8 mouse cellular contexts compared by ENCODE assay signal in the genomic region with DNA sequence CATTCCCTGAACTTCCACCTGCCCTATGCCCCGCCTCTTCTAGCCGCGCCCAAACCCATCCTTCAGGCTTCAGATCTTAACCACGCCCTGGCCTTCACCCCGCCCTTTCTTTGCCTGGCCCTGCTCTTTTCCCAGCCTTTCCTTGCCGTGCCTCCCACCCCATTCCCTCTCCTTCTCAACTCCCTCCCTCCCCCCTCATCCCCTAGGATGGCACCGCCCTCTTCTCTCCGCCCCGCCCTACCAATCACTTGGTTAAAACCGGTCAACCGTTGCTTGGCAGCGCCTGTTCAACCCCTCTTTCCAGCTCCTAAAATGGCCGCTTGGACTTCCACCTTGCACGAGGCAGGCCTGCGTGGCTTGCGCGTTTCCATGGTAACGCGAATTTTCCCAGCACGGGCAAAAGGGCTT. TPM values are rescaled to one million over a fixed set of nuclear protein-coding genes. Genes with fewer than 3 reads are reported as not detected.
DNase-seq lines count a peak whose midpoint lies in the region; ATAC-seq lines count a peak whose summit lies in the region.

TSS of gene Catsperg1 (minus strand) at position 361 of the 408 bp plus-strand sequence.

- 8% methylated on average over 20 of the region's 20 CpGs for WGBS in heart, embryonic 15.5 days
- WGBS in embryonic facial prominence, embryonic 12.5 days: 2% methylated on average over 20 of the region's 20 CpGs
- 2% methylated on average over 20 of the region's 20 CpGs for WGBS in kidney, embryonic 16.5 days
- WGBS in midbrain, embryonic 16.5 days: under 1% methylated on average over 20 of the region's 20 CpGs

- H3K9ac ChIP-seq in heart, embryonic 15.5 days: no peak within 1 kb of the TSS
- no peak within 1 kb of the TSS for H3K9ac ChIP-seq in embryonic facial prominence, embryonic 12.5 days
- no peak within 1 kb of the TSS for H3K9ac ChIP-seq in kidney, embryonic 16.5 days (replicated peaks; ENCODE audit: low read length)
- H3K9ac ChIP-seq in midbrain, embryonic 16.5 days (ENCODE audit: low read depth, low read length): peak within 1 kb of the TSS; percentile 43; the same call in 1 of the 2 replicates

- ATAC-seq in heart, embryonic 15.5 days (replicated peaks; ENCODE audit: insufficient number of reproducible peaks, insufficient read depth, low FRiP score, low read depth): no peak
- no peak for ATAC-seq in embryonic facial prominence, embryonic 12.5 days (ENCODE audit: insufficient number of reproducible peaks, insufficient read depth, low FRiP score, low TSS enrichment)
- ATAC-seq in kidney, embryonic 16.5 days (ENCODE audit: low FRiP score, low TSS enrichment): peak; percentile 71
- peak; percentile 89 for ATAC-seq in midbrain, embryonic 16.5 days

- H3K4me3 ChIP-seq in heart, embryonic 15.5 days: peak within 1 kb of the TSS; percentile 49; the same call in 1 of the 2 replicates
- peak within 1 kb of the TSS; percentile 17; the same call in 1 of the 2 replicates for H3K4me3 ChIP-seq in embryonic facial prominence, embryonic 12.5 days
- peak within 1 kb of the TSS; percentile 11; the same call in 1 of the 2 replicates for H3K4me3 ChIP-seq in kidney, embryonic 16.5 days (ENCODE audit: low read length)
- peak within 1 kb of the TSS; percentile 31 for H3K4me3 ChIP-seq in midbrain, embryonic 16.5 days (ENCODE audit: low read depth, low read length)

- peak within 1 kb of the TSS; percentile 10; the same call in 1 of the 2 replicates for H3K4me2 ChIP-seq in heart, embryonic 15.5 days
- peak within 1 kb of the TSS; percentile 48 for H3K4me2 ChIP-seq in embryonic facial prominence, embryonic 12.5 days (replicated peaks)
- peak within 1 kb of the TSS; percentile 36 for H3K4me2 ChIP-seq in kidney, embryonic 16.5 days (replicated peaks; ENCODE audit: low read depth, low read length)
- peak within 1 kb of the TSS; percentile 58 for H3K4me2 ChIP-seq in midbrain, embryonic 16.5 days (ENCODE audit: low read length)

- peaks cover 13% of the 10 kb centered on the region for H3K27me3 ChIP-seq in heart, embryonic 15.5 days
- H3K27me3 ChIP-seq in embryonic facial prominence, embryonic 12.5 days: peaks cover 9% of the 10 kb centered on the region
- H3K27me3 ChIP-seq in kidney, embryonic 16.5 days (ENCODE audit: insufficient read depth, low read length): no peaks in the 10 kb centered on the region
- H3K27me3 ChIP-seq in midbrain, embryonic 16.5 days (ENCODE audit: control insufficient read depth, insufficient read depth, low read depth, low read length): no peaks in the 10 kb centered on the region

- no peak within 1 kb of the TSS for H3K27ac ChIP-seq in heart, embryonic 15.5 days
- no peak within 1 kb of the TSS for H3K27ac ChIP-seq in embryonic facial prominence, embryonic 12.5 days
- H3K27ac ChIP-seq in kidney, embryonic 16.5 days (ENCODE audit: low read length): no peak within 1 kb of the TSS
- H3K27ac ChIP-seq in midbrain, embryonic 16.5 days (ENCODE audit: low read length): peak within 1 kb of the TSS; percentile 73

- intact Hi-C loops in heart, postnatal 36 days (cut with DNase I): no loop called here

- H3K9me3 ChIP-seq in heart, embryonic 15.5 days (replicated peaks): peaks cover 2% of the 10 kb centered on the region; the same call in 1 of the 2 replicates
- no peaks in the 10 kb centered on the region for H3K9me3 ChIP-seq in embryonic facial prominence, embryonic 12.5 days
- peaks cover 23% of the 10 kb centered on the region for H3K9me3 ChIP-seq in kidney, embryonic 16.5 days (ENCODE audit: low read length)
- no peaks in the 10 kb centered on the region for H3K9me3 ChIP-seq in midbrain, embryonic 16.5 days (replicated peaks; ENCODE audit: control insufficient read depth, low read length, poor library complexity, severe bottlenecking)

- H3K36me3 ChIP-seq in heart, embryonic 15.5 days: no peaks in the 10 kb centered on the region; the same call in 1 of the 2 replicates
- no peaks in the 10 kb centered on the region for H3K36me3 ChIP-seq in embryonic facial prominence, embryonic 12.5 days
- 0 out of 2 replicates have a peak, but pooled peaks cover 4% of the 10 kb centered on the region for H3K36me3 ChIP-seq in kidney, embryonic 16.5 days (ENCODE audit: insufficient read depth, low read length)
- no peaks in the 10 kb centered on the region for H3K36me3 ChIP-seq in midbrain, embryonic 16.5 days (ENCODE audit: control insufficient read depth, insufficient read depth, low read length)

- peaks cover 7% of the 10 kb centered on the region; the same call in 1 of the 2 replicates for H3K4me1 ChIP-seq in heart, embryonic 15.5 days (replicated peaks)
- H3K4me1 ChIP-seq in embryonic facial prominence, embryonic 12.5 days: no peaks in the 10 kb centered on the region
- peaks cover 14% of the 10 kb centered on the region; the same call in 1 of the 2 replicates for H3K4me1 ChIP-seq in kidney, embryonic 16.5 days (ENCODE audit: insufficient read depth, low read length)
- peaks cover 8% of the 10 kb centered on the region for H3K4me1 ChIP-seq in midbrain, embryonic 16.5 days (ENCODE audit: control insufficient read depth, insufficient read depth, low read length)

- DNase-seq in heart, postnatal 36 days: no peak
- no peak for DNase-seq in urinary bladder, adult 18-20 months (ENCODE audit: low spot score in 2 of 2)
- no peak for DNase-seq in right cerebral cortex, postnatal 14 days
- DNase-seq in heart, postnatal 4 days: no peak

RNA-seq across cellular contexts. Expression of gene Catsperg1, which starts in this region (rescaled TPM):
- 0.25 and 0.84 TPM in 2 replicates for polyA plus RNA-seq in heart, embryonic 15.5 days (2015; fragmentation: Nextera tagmentation; extraction: Ambion mirVana)
- under 1 TPM; 0.31 to 0.51 TPM for total RNA-seq in heart, postnatal 36 days (2021)
- polyA plus RNA-seq in embryonic facial prominence, embryonic 12.5 days (2016; fragmentation: Nextera tagmentation; extraction: Ambion mirVana): 0.37 and 0.60 TPM in 2 replicates
- polyA plus RNA-seq in kidney, embryonic 16.5 days (2015; fragmentation: Nextera tagmentation; extraction: Ambion mirVana): 0.63 and 1.2 TPM in 2 replicates
- 3.8 and 5.8 TPM in 2 replicates for polyA plus RNA-seq in midbrain, embryonic 16.5 days (2015; fragmentation: Nextera tagmentation; extraction: Ambion mirVana)
- total RNA-seq in heart, postnatal 4 days (2021): under 1 TPM; 0.56 to 0.60 TPM

Comparison
In these comparisons a context has a peak if more than half of its experiments do, and no peak if none do; other contexts are left out.
1. ATAC-seq: peak in kidney, embryonic 16.5 days (single experiment) and midbrain, embryonic 16.5 days (single experiment); none in heart, embryonic 15.5 days (single experiment) and embryonic facial prominence, embryonic 12.5 days (single experiment).
2. Peak in every context shown above with its lines, with median percentiles within 50 percentile points of each other: H3K4me2 ChIP-seq and H3K4me3 ChIP-seq.